Mouse (Mus musculus) testis, adult 2 months (tissue): ENCODE results near the gene Golt1a.

ENCODE experiments used
- CTCF ChIP-seq: fragments of 200-500 bp; IDR thresholded peaks from 2 replicates; pipeline ENCODE4 v1.5.1; 2012; ENCODE audit warnings: low read depth, mild to moderate bottlenecking, inconsistent platforms, low read length, moderate library complexity; ENCODE audit not compliant: control insufficient read depth, insufficient read depth, insufficient replicate concordance
- POLR2A ChIP-seq: fragments of 200-500 bp; IDR thresholded peaks from 2 replicates; pipeline ENCODE4 v1.6.1; 2012; ENCODE audit warnings: low read depth, mild to moderate bottlenecking, inconsistent platforms, low read length, moderate library complexity; ENCODE audit not compliant: control insufficient read depth

GRCm38 (mm10) chr1:133267094-133267493, 42.5 kb upstream of the Golt1a start:
- TF ChIP-seq POLR2A (no peak), CTCF (no peak)
